Mouse (Mus musculus) cortical plate, adult 2 months (tissue): Measurements from ENCODE around the gene Atxn7l3. TPM values are rescaled to one million over a fixed set of nuclear protein-coding genes. Genes with fewer than 3 reads are reported as not detected.
A peak's percentile ranks its signal among the peaks of the same experiment; 100 is the strongest.

Experiments
- H3K27ac ChIP-seq: fragments of 200-500 bp; 2 replicates; pipeline ENCODE4 v1.5.1; 2012; ENCODE audit warnings: low read length, control low read depth, inconsistent platforms; ENCODE audit not compliant: insufficient read depth
- H3K4me1 ChIP-seq: fragments of 200-500 bp; 2 replicates; pipeline ENCODE4 v1.6.1; 2011; ENCODE audit warnings: low read length; ENCODE audit not compliant: control insufficient read depth, insufficient read depth
- H3K4me3 ChIP-seq: fragments of 200-500 bp; 2 replicates; pipeline ENCODE4 v1.5.1; 2011; ENCODE audit warnings: mild to moderate bottlenecking, low read length, control low read depth; ENCODE audit not compliant: insufficient read depth
- CTCF ChIP-seq: fragments of 200-500 bp; IDR thresholded peaks from 2 replicates; pipeline ENCODE4 v1.5.1; 2011; ENCODE audit warnings: mild to moderate bottlenecking, control low read depth, low read length; ENCODE audit not compliant: insufficient read depth; ENCODE audit errors: extremely low read depth
- POLR2A ChIP-seq: fragments of 200-500 bp; IDR thresholded peaks from 2 replicates; pipeline ENCODE4 v1.6.1; 2011; ENCODE audit warnings: mild to moderate bottlenecking, low read length, control low read depth; ENCODE audit not compliant: insufficient read depth; ENCODE audit errors: extremely low read depth
- polyA plus RNA-seq: library from polyadenylated mRNA; depleted of rRNA; stranded (reverse); fragments of >200 nt; gene quantifications from 2 replicates; pipeline ENCODE4 v1.2.3, GENCODE M21; 2012

Gene Atxn7l3
- polyA plus RNA-seq, 1 experiment, result 171 TPM

DNA sequence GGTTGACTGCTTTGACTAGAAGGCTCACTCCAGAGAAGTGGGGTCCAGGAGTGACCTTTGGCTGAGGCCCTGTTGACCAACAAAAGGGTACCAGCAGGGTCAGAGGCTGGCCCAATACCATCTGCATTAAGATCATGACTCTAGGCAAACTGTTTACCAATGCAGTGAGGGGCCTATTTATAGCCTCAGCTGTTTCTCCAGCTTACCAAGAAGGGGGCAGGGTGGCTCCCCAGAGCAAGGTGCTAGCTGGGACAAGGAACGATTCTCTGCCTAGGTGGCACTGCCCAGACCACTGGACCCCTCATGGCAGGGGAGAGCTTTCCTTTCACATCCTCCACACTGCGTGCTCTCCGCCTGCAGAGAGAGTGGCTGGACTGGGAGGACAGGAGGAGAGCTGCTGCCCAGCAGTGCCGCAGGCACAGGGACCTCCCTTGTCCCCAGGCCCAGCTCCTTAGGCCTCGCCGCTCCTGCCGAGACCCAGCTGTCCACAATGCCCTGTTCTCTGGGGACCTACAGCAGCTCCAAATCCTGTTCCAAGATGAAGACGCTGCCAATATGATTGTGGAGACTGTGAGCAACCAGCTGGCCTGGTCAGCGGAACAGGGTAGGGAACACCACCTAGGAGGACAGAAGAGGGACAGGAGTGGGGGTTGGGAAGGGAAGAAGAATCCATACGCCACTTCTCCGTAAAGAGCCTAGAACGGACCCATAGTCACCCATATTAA is 27.7 kb downstream of the Atxn7l3 start, which contains the start of gene Asb16:
Gene Asb16 (plus strand): TSS at position 224 of the 725 bp plus-strand sequence.
- no peak within 1 kb of the TSS for H3K27ac ChIP-seq
- H3K4me3 ChIP-seq, result no peak within 1 kb of the TSS
- TF ChIP-seq POLR2A (no peak), CTCF (no peak)
- no peaks in the 10 kb centered on the region for H3K4me1 ChIP-seq

DNA sequence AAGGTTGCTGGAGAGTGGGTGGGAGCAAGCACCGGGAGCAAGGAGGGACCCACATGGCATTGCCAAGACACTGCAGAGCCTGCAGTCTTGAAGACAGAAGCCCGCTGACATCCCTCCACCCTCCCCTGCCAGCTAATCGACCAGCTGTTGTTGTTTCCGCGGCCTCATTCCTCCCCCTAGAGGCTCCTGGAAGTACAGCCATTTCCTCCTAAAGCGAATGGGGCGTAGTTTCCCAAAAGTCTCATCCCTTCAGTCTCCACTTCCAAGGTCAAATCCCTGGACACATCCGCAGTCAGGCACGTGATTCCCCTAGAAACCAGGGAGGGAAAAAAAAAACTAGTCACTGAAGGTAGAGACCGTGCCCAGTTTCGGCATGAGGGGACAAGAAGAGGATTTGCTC is 29.0 kb downstream of the Atxn7l3 start:
- TF ChIP-seq CTCF (peak; percentile 74), POLR2A (no peak)
- Histone ChIP-seq H3K4me3 (no peak overlapping the region), H3K27ac (no peak overlapping the region), H3K4me1 (no peaks in the 10 kb centered on the region)

DNA sequence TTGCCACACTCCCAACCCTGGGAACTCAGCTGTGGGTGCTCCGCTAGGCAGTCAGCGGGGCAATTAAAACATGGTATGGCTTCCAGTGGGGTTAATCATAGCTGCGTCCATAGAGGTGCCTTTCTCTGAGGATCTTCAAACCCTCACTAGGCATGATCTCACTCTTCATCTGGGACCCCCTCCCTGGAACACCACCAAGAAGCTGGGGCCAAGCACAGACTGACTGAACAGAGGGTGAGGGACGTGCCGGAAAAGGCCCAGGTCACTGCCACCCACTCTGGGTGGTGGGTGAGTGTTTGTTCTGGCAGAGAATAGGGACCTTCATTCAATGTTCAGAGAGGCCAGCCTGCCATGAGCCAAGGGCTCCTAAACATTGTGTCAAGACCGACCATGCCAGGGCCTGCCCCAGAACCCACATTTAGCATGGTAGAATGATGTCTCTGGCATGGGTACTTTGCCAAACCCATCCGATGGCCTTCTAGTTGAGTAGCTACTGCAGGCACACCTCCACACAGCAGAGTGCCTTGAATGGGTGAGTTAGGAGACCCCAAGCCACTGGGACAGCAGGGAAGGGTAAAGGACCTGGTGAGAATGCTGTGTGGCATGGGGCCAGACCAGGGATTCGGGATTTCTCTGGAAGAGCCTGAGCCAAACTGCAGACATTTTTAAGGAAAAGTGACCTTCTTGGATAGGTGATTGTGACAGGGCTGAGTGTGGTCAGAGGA is 29.6 kb downstream of the Atxn7l3 start:
- H3K4me1 ChIP-seq, result no peaks in the 10 kb centered on the region
- TF ChIP-seq CTCF (no peak), POLR2A (no peak)
- no peak overlapping the region for H3K27ac ChIP-seq
- no peak overlapping the region for H3K4me3 ChIP-seq

DNA sequence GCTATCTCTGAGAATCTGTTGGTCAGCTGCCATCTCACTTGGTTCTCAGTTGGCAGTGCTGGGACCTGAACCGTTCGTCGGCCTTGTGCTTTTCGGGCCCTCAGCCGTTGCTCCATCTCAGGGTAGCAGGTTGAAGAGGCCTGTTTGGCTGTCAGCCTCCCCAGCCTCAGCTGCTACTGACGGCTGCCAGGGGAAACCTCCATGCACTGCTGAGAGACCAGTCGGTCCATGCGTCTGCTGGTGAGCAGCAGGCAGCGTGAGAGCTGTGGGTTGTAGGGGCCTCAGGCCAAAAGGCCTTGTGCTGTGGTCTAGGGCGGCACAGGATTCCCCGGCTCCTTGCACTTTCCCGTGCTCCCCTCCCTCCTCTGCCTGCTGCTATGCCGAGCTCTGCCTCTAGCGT is 30.6 kb downstream of the Atxn7l3 start:
- Histone ChIP-seq H3K4me1 (no peaks in the 10 kb centered on the region), H3K4me3 (no peak overlapping the region), H3K27ac (no peak overlapping the region)
- TF ChIP-seq POLR2A (no peak), CTCF (no peak)

DNA sequence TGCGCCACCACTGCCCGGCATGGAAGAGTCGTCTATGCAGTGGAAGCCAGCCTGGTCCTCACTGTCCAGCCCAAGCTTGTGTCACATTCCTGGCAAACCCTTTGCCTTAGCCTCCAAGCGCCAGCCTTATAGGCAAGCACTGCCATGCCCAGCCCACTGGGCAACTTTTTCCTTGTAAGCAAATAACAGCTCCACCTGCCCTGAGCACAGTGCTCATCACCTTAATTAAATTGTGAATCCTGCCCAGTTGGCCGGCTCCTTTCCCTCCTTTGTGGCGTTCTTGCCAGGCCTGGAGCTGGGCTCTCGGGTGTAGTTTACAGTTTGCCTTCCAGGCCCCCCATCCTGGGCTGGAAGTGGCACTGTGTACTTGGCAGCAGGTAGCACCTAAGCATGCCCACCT is 33.2 kb downstream of the Atxn7l3 start:
- no peak for TF ChIP-seq POLR2A
- TF ChIP-seq CTCF, result no peak
- no peak overlapping the region for H3K27ac ChIP-seq
- no peak overlapping the region for H3K4me3 ChIP-seq
- H3K4me1 ChIP-seq, result no peaks in the 10 kb centered on the region

DNA sequence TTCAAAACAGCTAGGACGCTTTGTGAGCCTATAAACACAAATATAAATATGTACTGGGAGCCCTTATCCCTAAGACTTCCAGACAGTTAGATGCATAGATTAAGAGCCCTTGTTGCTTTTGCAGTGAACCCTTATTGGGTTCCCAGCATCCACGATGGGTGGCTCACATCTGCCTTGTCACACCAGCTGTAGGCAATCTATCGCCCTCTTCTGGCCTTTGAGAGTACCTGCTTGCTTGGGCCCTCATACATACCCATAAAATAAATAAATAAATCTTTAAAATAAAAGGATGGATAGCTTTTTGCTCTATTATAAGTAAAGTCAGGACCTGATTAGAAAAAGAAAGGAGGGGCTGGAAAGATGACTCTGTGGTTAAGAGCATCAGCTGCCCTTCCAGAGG is 37.9 kb downstream of the Atxn7l3 start:
- Histone ChIP-seq H3K4me3 (no peak overlapping the region), H3K4me1 (no peaks in the 10 kb centered on the region)
- TF ChIP-seq CTCF (no peak), POLR2A (no peak)

DNA sequence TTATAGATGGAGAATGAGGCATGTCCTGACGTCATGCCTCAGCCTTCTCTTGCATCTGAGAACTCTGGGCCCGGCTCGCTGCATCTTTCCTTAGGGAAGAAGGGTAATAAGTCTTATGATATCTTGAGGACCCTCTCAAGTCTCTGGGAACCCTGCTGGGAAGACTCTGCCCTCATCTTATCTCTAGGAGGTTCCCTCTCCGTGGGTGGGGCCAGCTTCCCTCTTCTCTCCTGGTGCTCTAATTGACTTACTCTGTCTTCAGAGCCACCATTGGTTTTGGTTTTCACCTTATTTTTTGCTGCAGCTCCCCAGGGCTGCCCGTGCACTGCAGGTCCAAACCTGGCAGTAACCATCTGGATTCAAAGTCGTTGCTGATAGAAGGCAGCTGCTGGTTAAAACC is 38.3 kb downstream of the Atxn7l3 start:
- no peaks in the 10 kb centered on the region for H3K4me1 ChIP-seq
- TF ChIP-seq CTCF (no peak), POLR2A (no peak)
- no peak overlapping the region for H3K4me3 ChIP-seq

More for the DNA sequence above, 37.9 kb downstream of the Atxn7l3 start:
- H3K27ac ChIP-seq, result no peak overlapping the region

DNA sequence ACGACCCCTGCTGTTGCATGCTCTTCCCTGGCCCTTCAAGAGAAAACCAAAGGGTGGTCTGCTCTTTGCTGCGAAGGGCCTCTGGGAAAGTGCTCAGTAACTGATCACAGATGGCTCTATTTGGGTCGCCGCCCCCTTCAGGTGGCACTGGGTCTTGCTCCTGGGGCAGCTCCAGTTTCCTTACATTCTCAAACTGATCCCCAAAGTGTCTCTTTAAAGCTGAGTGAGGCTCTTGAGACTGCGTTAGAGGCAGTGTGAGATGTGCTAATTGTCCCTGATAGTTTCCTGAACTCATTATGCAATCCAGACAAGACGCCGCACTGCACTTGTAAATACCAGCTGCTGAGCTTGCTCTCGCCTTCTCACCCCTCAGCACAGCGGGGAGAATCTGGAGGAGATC is 38.9 kb downstream of the Atxn7l3 start:
- TF ChIP-seq POLR2A, result no peak
- no peak for TF ChIP-seq CTCF
- H3K4me3 ChIP-seq, result no peak overlapping the region
- no peak overlapping the region for H3K27ac ChIP-seq
- no peaks in the 10 kb centered on the region for H3K4me1 ChIP-seq

More for the DNA sequence above, 38.3 kb downstream of the Atxn7l3 start:
- H3K27ac ChIP-seq, result no peak overlapping the region

DNA sequence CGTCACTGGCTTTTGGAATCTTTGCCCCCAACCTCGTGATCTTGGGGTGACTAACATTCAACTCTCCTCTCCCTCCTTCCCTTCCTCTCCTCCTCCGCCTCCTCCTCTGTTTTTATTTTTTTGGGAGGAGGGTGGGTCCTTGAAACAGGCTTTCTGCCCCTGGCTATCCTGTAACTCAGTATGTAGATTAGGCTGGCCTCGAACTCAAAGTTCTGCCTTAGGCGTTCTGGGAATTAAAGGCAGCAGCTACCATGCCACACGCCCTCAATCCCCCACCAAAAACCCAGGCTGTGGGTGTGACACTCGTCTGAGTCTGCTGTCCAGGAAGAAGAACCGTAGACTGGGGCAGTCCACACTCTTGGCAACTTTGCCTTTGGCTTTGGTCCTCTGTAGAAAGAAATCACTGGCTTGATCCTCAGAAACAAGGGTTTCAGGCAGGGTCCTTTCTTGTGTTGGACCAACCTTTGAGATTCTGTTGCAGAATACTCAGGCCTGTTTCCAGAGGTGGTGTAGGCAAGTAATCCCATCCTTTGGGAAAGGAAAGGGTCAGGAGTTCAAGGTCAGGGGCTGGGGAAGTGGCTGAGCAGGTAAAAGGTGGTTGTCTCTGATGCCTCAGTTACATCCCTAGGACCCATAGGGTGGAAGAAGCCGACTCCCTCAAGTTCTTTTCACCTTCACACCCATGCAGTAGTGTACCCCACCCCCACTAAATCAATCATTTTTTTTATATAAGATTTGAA is 46.9 kb downstream of the Atxn7l3 start:
- Histone ChIP-seq H3K4me3 (no peak overlapping the region; the same call in 1 of the 2 replicates), H3K27ac (no peak overlapping the region), H3K4me1 (no peaks in the 10 kb centered on the region; the same call in none of the 2 replicates)
- TF ChIP-seq CTCF, result no peak
- no peak for TF ChIP-seq POLR2A
